Mouse (Mus musculus): ENCODE data around the gene Ptges2. TPM values are rescaled to one million over a fixed set of nuclear protein-coding genes. Genes with fewer than 3 reads are reported as not detected.

Gene Ptges2
- polyA plus RNA-seq, 1 experiment from 2014 or later: 7.9 TPM

DNA sequence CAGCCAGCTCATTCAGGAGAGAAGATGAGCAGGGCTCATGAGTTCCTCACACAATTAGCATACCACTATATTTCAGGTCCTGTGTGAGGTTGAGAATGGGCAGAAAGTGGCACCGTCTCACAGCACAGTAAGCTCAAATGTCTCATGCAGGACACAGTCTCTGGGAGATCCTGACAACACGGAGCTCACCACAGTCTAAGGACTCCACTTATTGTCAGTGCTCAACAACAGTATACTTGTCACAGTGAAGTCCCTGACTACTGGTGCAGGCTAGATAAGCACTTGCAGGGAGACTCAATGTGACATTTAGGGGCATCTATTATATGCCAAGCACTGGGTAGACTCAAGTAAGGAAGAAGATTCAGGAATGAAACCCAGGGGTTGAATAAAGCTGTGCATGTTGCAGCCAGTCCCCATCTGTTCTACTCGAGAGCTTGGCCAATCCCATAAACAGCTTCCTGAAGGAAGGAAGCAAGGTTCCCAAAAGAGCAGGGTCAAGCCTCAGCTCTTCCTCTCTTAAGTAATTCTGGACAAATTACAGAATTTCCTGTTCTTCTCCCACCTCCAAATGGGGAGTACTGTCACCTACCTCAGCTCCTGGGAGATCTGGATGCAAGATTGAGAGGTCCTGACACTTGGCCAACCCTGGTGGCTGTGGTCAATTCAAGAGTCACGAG lies 33.7 kb downstream of the Ptges2 start:
- H3K27ac ChIP-seq: 0 out of 2 replicates have a peak overlapping the region, but pooled peaks have one; percentile 7
- 72% methylated on average over 4 of the region's 4 CpGs for WGBS (ENCODE audit: missing documents)
- H3K79me2 ChIP-seq (ENCODE audit: inconsistent target): peaks cover 100% of the 10 kb centered on the region
- no peak overlapping the region for H3K4me3 ChIP-seq (ENCODE audit: inconsistent target)
- no peaks in the 10 kb centered on the region for H3K36me3 ChIP-seq (ENCODE audit: inconsistent target)

GRCm38 (mm10) chr2:32430701-32431676 lies 35.3 kb downstream of the Ptges2 start:
- no peak overlapping the region for H3K4me3 ChIP-seq (ENCODE audit: inconsistent target)
- no peak overlapping the region for H3K27ac ChIP-seq
- peaks cover 100% of the 10 kb centered on the region for H3K79me2 ChIP-seq (ENCODE audit: inconsistent target)
- H3K36me3 ChIP-seq (ENCODE audit: inconsistent target): no peaks in the 10 kb centered on the region
- WGBS (ENCODE audit: missing documents): 95% methylated on average over 16 of the region's 18 CpGs

- no peak overlapping the region for H3K4me3 ChIP-seq (ENCODE audit: inconsistent target)
- peaks cover 100% of the 10 kb centered on the region for H3K79me2 ChIP-seq (ENCODE audit: inconsistent target)
- 70% methylated on average over 3 of the region's 3 CpGs for WGBS (ENCODE audit: missing documents)
- no peak overlapping the region for H3K27ac ChIP-seq
- H3K36me3 ChIP-seq (ENCODE audit: inconsistent target): no peaks in the 10 kb centered on the region
Observed at GRCm38 (mm10) chr2:32436686-32437372, 41.1 kb downstream of the Ptges2 start.

DNA sequence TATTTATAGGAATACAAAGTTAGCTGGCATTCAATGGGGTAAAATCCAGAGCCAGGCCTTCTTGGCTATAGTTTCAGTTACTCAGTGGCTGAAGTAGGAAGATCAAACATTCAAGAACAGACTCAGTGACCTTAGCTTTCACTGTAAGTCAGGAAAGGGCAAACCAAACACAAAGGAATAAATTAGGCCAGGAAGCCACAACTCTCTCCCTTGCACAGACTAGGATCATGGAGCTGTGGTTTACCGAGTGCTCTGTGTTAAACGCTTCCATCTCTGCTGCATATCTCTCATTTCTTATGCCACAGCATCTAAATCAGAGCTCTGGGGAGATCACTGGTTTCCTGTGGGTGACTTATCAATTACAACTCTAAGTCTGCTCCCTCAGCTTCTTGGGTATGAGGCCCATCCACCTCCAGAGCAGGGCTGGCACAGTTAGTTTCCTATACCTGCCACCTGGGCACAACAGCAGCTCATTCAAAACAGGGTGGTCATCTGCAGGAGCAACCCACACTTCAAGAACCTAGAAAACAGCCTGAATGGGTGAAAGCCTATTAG lies 42.0 kb downstream of the Ptges2 start:
- 70% methylated on average over 2 of the region's 2 CpGs for WGBS (ENCODE audit: missing documents)
- Histone ChIP-seq H3K4me3 (ENCODE audit: inconsistent target) (no peak overlapping the region), H3K79me2 (ENCODE audit: inconsistent target) (peaks cover 100% of the 10 kb centered on the region), H3K27ac (no peak overlapping the region), H3K36me3 (ENCODE audit: inconsistent target) (no peaks in the 10 kb centered on the region)

GRCm38 (mm10) chr2:32438733-32439132 lies 43.0 kb downstream of the Ptges2 start:
- Histone ChIP-seq H3K79me2 (ENCODE audit: inconsistent target) (peaks cover 100% of the 10 kb centered on the region), H3K36me3 (ENCODE audit: inconsistent target) (no peaks in the 10 kb centered on the region), H3K27ac (no peak overlapping the region), H3K4me3 (ENCODE audit: inconsistent target) (no peak overlapping the region)
- 79% methylated on average over 3 of the region's 3 CpGs for WGBS (ENCODE audit: missing documents)

DNA sequence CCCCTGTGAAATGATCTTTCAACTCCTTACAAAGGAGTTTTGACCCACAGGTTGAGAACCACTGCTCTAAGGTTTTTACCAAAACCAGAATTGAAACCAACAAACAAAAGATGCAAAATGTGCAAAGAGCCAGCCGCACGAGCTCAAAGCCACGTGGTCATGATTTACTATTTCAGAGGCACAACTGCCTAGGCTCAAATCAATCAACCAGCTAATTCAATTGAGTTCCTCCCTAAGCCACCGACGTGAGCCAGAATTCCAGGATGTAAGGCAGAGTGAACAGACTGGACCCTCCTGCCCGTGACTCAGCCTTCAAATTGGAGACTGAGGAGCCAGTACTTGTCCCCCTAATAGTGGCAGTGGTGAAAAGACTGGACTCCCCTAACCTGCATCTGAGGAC lies 43.5 kb downstream of the Ptges2 start:
- H3K4me3 ChIP-seq (ENCODE audit: inconsistent target): no peak overlapping the region
- WGBS (ENCODE audit: missing documents): 74% methylated on average over 6 of the region's 6 CpGs
- no peak overlapping the region for H3K27ac ChIP-seq
- peaks cover 100% of the 10 kb centered on the region for H3K79me2 ChIP-seq (ENCODE audit: inconsistent target)
- H3K36me3 ChIP-seq (ENCODE audit: inconsistent target): no peaks in the 10 kb centered on the region

DNA sequence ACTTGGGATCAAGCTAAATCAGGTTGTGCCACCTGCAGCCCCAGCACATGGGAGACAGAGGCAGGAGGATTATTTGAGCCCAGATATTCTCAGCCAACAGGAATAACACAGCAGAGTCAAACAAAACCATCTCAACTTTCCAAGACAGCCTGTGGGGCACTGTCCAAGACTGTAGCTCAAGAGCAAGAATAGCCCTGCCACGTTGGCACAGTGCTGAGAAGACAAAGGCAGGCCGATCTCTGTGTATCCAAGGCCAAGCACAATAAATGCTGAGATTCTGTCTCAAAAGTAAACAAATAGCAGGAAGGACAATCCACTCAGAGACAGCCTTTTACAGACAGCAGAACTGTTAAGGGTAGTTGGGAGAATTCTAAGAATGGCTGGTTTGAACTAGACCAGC lies 44.5 kb downstream of the Ptges2 start:
- Histone ChIP-seq H3K79me2 (ENCODE audit: inconsistent target) (peaks cover 100% of the 10 kb centered on the region), H3K36me3 (ENCODE audit: inconsistent target) (no peaks in the 10 kb centered on the region), H3K27ac (no peak overlapping the region), H3K4me3 (ENCODE audit: inconsistent target) (no peak overlapping the region)
- WGBS (ENCODE audit: missing documents): 100% methylated on average over 2 of the region's 2 CpGs

DNA sequence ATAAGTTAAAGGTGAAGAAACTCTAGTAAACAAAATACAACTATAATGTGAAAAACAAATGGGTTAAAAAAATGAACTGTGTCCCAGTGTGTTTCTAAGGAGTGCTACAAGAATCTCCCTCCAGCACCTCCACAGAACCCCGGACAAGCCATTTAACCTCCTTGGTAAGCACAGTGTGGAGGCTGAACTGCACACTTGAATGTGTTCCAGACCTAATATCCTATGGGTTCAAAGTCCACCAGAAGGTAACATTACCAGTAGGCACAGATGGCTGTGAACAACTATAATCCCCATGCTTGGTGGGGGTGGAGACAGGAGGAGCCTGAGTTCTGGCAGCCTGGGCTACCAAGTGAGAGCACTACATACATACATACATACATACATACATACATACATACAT lies 44.9 kb downstream of the Ptges2 start:
- H3K36me3 ChIP-seq (ENCODE audit: inconsistent target): no peaks in the 10 kb centered on the region
- H3K79me2 ChIP-seq (ENCODE audit: inconsistent target): peaks cover 100% of the 10 kb centered on the region
- no peak overlapping the region for H3K27ac ChIP-seq
- 90% methylated on average over 1 of the region's 1 CpGs for WGBS (ENCODE audit: missing documents)
- H3K4me3 ChIP-seq (ENCODE audit: inconsistent target): no peak overlapping the region

GRCm38 (mm10) chr2:32441550-32441949 lies 45.9 kb downstream of the Ptges2 start:
- H3K79me2 ChIP-seq (ENCODE audit: inconsistent target): peaks cover 100% of the 10 kb centered on the region
- no peaks in the 10 kb centered on the region for H3K36me3 ChIP-seq (ENCODE audit: inconsistent target)
- 86% methylated on average over 2 of the region's 2 CpGs for WGBS (ENCODE audit: missing documents)
- no peak overlapping the region for H3K27ac ChIP-seq
- H3K4me3 ChIP-seq (ENCODE audit: inconsistent target): no peak overlapping the region

DNA sequence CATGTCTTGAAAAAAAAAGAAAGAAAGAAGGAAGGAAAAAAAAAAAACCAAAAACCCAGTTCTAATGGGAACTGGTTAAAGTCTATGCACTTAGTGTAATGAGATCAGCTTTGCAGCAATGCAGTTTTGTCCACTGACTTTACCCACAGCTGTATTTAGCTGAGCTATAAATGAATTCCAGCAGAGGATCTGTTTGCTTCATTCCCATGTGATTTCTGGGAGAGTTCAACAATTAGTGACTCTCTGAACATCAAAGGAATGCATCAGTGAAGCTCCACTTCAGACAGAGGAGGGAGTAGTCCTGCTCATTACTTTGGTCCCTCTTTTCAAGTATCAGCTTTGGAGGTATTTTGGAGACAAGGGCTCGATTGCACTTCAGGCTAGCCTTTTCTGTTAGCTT lies 49.8 kb downstream of the Ptges2 start:
- Histone ChIP-seq H3K36me3 (ENCODE audit: inconsistent target) (no peaks in the 10 kb centered on the region), H3K4me3 (ENCODE audit: inconsistent target) (no peak overlapping the region), H3K27ac (peak overlapping the region; percentile 90), H3K79me2 (ENCODE audit: inconsistent target) (peaks cover 93% of the 10 kb centered on the region)
- WGBS (ENCODE audit: missing documents): 88% methylated on average over 1 of the region's 1 CpGs

- Histone ChIP-seq H3K79me2 (ENCODE audit: inconsistent target) (peaks cover 78% of the 10 kb centered on the region), H3K36me3 (ENCODE audit: inconsistent target) (no peaks in the 10 kb centered on the region), H3K4me3 (ENCODE audit: inconsistent target) (no peak overlapping the region; the same call in 1 of the 2 replicates), H3K27ac (peak overlapping the region; percentile 90)
- 2% methylated on average over 9 of the region's 9 CpGs for WGBS (ENCODE audit: missing documents)
Observed at GRCm38 (mm10) chr2:32447264-32447936, 51.7 kb downstream of the Ptges2 start.

DNA sequence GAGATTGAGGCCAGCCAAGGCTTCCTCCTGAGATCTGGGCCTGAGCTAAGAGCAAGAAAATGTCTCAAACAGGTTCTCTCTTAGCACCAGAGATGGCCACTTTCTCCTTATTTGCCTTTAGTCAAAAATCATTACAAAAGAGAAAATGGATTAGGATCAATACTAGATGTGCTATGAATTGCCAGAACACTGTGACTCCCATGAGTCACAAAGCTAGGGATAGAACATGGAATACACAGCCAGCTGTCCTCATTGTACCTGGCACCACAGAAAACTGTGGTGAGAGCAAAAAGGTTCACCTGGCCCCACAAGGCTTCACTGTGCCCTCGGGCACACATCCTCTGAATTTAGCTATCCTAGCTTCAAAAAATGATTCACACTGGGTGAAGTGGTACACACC lies 52.8 kb downstream of the Ptges2 start:
- WGBS (ENCODE audit: missing documents): 100% methylated on average over 1 of the region's 1 CpGs
- Histone ChIP-seq H3K36me3 (ENCODE audit: inconsistent target) (no peaks in the 10 kb centered on the region), H3K4me3 (ENCODE audit: inconsistent target) (no peak overlapping the region), H3K27ac (peak overlapping the region; percentile 90), H3K79me2 (ENCODE audit: inconsistent target) (peaks cover 78% of the 10 kb centered on the region)

- 60% methylated on average over 15 of the region's 15 CpGs for WGBS (ENCODE audit: missing documents)
- Histone ChIP-seq H3K4me3 (ENCODE audit: inconsistent target) (peak within 1 kb of the TSS; percentile 85), H3K27ac (peak within 1 kb of the TSS; percentile 75), H3K36me3 (ENCODE audit: inconsistent target) (peaks cover 6% of the 10 kb centered on the region; the same call in 1 of the 2 replicates), H3K79me2 (ENCODE audit: inconsistent target) (peaks cover 72% of the 10 kb centered on the region)
Observed at GRCm38 (mm10) chr2:32449761-32450754, 54.4 kb downstream of the Ptges2 start, which contains the start of gene Naif1. Gene Naif1 (plus strand): TSS chr2:32450457.
